Mouse (Mus musculus): ENCODE data around the gene Apaf1.

Apaf1 gene

DNA sequence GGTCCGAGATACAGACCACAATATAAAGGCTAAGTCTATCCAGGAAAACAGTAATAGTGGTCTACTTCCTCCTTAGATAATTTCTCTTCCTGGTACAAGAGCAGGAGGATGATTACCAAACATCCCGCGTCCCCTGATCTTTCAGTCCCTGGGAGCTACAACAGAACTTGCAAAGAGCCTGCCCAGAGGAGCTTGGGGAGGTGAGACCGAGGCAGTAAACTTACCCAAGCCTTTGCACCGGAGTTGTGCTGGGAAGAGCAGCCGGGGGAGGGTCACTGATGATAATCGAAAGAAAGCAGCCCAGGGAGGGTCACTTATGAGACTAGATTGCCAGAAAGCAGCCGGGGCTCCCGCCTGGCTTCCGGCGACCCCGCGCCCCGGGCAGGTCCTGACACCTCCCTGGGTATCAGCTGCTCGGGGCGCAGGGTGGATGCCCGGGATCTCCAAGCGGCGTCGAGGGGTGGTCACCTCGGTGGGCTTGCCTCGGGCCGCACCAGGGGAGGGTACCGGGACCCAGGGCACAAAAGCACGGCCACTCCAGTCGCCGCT, 537 bp downstream of the Apaf1 start:
- DNase-seq (ENCODE audit: low read depth, low spot score), result peak; percentile 48

DNA sequence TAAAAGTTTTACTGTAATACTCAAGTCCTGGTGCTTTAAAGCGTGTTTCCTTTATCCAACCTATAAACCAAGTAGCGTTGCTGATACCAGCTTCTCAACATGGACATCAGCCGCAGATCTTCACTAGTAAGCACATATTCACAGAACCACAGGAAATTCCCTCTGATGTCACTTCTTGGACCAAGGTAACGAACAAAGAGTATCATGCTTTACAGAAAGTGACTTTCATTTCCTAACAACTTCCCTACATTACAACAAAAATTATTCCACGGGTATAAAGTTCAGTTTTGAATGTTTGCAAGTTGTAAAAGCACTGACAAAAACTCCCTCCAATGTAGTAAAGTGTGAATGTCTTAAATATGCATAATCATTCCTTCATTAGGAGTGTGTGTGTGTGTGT, 2.0 kb downstream of the Apaf1 start:
- DNase-seq (ENCODE audit: low read depth, low spot score), result no peak

DNA sequence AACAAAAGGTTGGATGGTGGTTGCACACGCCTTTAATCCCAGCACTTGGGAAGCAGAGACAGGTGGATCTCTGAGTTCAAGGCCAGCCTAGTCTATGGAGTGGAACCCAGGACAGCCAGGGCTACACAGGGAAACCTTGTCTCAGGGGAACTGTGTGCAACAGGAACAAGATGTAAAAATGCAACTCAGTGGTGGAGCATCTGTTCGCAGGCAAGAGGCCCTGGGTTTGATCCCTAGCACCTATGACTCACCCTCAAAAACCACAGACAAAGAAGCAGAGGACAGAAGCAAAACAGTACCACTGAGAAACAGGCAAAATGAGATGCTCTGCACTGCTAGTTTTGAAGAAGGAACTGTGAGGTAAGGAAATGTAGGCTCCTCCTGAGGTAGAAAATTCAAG, 5.9 kb downstream of the Apaf1 start:
- DNase-seq (ENCODE audit: low read depth, low spot score), result no peak

DNA sequence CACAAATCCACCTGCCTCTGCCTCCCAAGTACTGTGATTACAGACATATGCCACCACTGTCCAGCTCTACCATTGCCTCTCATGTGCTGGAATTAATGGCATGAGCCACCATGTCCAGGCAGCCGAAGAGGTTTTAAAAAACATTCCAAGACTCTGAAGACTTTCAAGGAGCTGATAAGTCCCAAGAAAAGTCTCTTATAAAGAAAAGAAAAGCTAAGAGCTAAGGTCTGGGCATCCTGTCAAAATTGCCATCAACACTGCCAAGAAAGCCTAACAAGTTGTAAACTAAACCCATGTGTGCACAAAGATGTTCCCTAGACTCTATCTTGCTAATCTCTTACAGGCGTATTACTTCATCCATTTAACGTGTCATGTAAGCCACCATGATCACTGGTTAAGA, 9.2 kb downstream of the Apaf1 start:
- no peak for DNase-seq (ENCODE audit: low read depth, low spot score)

DNA sequence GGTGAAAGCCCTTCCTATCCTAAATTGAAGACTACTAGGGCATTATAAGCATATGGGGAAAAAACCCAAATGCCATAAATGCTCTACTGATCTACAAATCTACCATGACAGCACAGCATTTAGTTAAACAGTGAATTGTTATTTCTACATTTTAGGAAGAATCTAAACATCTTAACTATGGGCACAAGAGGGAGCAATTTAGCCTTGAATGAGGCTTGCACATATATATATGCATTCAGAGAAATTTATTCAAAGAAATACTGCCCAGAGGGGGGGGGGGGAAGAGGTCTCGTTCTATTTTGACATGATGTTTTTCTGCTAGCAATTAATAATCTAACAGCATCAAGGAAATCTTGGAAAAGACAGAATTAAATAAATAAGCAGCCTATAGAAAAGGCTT, 10.8 kb downstream of the Apaf1 start:
- no peak for DNase-seq (ENCODE audit: low read depth, low spot score)

DNA sequence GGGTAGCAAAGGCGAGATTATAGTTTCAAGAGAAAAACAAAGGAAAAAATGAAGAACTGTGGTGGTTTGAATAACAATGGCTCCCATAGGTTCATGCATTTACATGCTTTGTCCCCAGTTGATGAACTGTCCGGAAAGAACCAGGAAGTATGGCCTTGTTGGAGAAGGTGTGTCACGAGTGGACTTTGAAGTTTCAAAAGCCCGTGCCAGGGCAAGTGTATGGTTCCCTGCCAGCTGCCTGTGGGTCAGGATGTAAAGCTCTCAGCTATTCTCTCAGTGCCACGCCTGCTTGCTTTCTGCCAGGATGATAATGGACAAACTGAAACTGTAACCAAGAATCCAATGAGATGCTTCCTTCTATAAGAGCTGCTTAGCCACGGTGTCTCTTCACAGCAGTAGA, 20.2 kb downstream of the Apaf1 start:
- no peak for DNase-seq (ENCODE audit: low read depth, low spot score)

DNA sequence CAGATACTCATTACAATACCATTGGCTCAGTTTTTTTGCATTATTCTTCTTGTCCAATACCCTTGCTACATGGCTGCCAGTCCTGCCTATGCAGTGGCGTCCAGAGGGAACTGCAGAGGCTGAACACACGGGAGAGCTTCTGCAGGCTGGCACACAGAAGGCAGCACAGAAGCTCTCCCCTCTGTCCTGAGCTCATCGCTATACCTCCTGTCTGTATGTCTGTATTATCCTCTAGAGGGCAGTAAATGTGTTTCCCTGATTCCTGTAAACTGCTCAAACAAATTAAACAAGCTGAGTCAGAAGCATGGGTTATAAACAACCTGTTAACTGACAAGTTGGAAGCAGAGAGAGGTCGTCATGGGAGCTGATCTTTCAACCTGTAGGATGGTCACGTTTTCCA, 21.8 kb downstream of the Apaf1 start:
- peak; percentile 64 for DNase-seq (ENCODE audit: low read depth, low spot score)

DNA sequence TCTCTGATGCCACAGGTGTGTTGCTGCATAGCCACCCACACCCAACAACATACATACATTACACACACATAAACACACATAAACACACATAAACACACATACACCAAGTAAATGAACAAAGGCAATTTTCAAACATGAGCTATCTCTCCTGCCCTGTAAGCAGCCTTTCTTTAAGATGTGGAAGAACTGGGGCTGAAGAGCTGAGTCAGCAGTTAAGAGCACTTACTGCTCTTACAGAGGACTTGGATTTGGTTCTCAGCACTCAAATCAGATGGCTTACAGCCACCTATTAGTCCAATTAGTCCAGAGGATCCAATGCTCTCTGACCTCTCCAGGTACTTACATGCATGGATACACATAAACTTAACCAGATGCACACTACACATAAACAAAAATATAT, 29.8 kb downstream of the Apaf1 start:
- no peak for DNase-seq (ENCODE audit: low read depth, low spot score)

DNA sequence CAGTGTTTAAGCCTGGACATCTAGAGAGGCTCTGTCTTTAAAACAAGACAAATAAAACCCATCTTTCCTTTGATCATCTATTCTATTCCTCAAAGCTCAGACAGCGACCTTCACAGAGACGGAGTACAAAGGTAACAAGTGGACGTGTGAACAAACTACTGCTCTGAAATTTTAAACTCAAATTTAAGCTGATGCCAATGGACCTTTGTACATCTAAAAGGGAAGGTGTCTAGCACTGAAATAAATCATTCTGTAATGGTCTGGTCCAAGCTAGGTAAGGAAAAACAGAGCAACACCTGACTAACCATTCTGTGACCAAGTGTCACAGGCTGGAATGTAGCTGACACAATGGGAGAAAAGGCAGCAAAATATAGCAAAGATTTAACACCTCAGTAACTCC, 31.4 kb downstream of the Apaf1 start:
- no peak for DNase-seq (ENCODE audit: low read depth, low spot score)

DNA sequence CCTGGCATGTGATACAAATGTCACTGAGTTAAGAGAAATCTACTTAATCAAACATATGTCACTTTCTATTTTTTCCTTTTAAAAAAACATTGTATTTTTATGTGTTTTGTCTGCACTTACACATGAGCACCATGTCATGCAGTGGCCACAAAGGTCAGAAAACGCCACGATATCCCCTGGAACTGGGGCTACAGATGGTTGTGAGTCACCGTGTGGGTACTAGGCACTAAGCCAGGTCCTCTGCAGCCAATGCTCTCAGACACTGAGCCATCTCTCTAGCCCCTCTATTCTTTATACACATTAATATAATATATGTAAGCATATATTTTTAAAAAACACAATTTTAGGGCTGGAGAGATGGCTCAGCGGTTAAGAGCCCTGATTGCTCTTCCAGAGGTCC, 32.9 kb downstream of the Apaf1 start:
- DNase-seq (ENCODE audit: low read depth, low spot score), result no peak

DNA sequence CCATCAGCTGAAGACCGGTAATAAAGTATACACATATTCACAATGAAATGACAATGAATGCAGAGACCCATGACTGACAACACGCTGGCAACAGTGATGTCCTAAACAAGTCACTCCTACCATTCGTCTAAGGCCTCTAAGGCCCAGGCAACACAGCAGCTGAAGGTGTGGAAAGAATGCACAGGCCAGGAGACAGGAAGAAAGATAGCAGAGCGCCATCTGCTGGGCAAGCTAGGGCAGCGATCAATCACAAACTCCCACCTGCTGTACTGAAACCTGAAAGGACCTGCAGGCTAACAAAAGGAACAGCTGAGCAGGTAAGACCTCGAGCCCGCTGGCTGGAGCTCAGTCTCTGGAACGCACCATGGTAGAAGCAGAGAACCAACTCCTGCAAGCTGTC, 48.6 kb downstream of the Apaf1 start:
- DNase-seq (ENCODE audit: low read depth, low spot score), result peak; percentile 85

DNA sequence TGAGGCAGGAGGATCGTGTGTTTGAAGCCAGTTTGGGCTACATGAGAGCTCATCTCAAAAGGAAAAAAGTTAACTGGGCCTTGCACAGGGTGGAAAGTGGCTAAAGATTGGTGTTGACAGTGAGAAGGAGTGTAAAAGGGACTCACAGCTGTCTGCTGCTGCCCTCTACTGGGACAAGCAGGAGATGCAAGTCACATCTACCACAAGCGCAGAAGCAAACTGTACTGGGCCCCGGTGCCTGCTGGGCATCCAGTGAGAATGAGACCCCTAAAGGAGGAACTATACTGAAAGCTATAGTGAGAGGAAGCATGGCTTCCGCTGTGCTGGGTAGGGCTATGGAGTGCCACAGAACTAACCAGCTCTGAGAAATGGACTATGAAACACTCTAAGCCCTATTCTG, 50.2 kb downstream of the Apaf1 start:
- DNase-seq (ENCODE audit: low read depth, low spot score), result peak; percentile 86

DNA sequence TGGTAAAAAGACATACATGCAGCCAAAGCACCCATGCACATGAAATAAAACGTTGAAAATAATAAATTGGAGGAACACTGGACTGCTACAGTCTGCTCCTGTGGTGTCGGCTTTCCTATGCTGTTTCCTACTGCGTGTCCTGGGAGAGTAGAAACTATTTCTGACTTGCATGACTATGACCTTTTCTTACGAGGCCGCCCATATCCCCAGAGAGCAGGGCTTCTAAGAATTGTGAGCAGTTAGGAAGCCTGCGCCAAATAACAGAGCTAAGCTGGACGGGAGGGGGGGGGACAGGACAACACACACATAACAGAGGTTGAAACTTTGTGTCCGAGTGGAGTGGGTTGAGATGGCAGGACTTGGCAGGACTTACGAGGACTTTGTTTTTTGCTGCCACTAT, 51.4 kb downstream of the Apaf1 start:
- no peak for DNase-seq (ENCODE audit: low read depth, low spot score)

DNA sequence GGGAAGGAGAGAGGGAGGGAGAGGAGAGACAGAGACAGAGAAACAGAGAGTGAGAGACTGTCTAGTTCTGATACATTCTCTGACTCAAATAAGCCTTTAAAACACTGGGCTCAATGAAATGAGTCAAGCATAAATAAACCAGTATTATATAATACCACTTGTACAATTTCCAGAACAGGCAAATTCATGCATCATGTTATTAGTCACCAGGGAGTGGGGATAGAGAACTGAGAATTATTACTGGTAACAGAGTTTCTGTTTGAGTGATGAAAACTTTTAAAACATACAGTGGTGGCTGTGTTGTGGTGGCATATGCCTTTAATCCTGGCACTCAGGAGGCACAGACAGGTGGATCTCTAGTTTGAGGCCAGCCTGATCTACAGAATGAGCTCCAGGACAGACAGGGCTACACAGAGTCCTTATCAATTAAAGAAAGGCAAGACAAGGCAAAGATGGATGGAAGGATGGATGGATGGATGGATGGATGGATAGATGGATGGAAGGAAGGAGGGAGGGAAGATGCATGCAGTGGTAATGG, 53.5 kb downstream of the Apaf1 start:
- DNase-seq (ENCODE audit: low read depth, low spot score), result no peak

DNA sequence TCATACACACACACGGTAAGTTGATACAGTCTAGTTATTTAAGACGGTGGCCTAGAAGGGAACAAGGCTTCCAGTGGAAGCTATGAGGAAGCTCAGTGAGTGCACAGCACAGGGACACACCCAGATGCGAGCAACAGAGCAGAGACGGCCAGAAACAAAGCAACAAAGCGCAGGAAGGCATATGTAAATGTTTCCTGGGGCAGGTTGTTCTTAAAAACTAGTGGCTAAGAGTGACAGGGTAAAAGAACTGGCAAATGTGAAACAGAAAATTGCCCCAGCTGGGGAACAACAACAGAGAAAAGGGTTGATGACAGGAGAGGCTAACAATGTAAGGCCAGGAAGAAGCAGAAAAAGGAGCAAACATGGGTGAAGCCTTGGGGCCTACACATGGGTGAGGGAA, 54.6 kb downstream of the Apaf1 start:
- peak; percentile 77 for DNase-seq (ENCODE audit: low read depth, low spot score)

DNA sequence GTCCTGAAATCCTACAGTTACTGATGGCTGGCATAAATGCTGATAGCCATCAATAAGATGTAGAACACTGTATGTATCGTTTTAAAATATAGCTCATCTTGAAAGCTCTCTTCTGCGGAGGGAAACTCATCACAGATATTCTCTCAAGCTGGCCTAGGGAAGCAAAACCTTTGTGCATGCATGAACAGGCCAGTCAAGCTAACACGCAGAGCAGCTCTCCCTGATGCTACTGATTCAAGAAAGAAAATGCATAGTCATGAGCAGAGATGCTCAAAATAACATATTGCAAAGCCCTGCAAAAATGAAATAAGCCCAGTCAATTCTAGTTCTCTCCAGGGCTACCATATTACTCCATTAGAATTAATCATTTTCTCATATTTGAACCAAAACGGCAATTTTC, 55.1 kb downstream of the Apaf1 start:
- no peak for DNase-seq (ENCODE audit: low read depth, low spot score)

DNA sequence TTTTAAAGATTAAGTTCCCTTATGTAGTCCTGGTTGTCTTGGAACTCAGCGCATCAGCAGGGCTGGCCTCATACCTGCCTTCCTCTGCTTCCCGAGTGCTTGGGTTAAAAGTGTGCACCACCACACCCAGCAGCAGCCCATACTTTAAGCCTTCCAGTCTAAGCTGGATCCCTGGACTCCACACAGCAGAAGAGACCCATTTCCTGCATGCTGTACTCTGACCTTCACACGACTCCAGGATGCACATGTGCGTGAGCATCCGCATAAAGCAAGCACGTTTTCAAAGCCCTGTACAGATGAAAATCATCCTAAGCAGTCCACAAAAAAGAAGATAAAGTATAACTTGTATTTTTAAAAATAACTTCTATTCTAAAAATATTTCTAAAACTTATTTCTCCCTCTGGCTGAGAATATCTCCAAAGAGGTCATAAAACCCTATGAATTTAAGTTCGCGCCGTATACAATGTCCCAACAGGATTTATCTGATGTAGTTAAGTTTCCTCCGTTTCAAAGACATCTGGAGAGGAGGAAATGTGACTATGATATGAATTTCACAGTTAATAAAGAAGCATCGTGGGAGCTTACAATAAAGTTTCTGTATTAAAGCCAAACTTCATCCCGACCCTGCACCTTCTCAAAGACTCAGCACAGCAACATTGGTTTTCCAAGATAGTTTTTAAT, 76.6 kb downstream of the Apaf1 start:
- peak; percentile 38 for DNase-seq (ENCODE audit: low read depth, low spot score)

DNA sequence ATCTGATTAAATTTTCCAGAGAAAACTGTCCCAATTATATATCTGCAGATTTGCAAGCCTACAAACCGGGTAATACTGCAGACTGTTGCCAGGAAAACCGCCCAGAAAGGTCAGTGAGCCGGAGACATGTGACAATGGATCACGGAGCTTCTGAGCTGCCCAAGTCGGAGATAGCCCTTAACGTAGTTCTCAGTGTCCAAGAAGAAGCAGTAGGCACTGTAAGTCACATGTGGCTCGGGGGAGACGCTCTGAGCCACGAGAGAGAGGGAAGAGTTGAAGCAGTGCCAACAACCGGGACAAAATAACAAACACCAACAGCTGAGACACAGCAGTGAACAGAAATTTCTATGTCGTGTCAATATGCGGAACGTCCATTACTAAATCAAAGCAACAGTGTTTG, 81.1 kb downstream of the Apaf1 start:
- DNase-seq (ENCODE audit: low read depth, low spot score), result no peak

DNA sequence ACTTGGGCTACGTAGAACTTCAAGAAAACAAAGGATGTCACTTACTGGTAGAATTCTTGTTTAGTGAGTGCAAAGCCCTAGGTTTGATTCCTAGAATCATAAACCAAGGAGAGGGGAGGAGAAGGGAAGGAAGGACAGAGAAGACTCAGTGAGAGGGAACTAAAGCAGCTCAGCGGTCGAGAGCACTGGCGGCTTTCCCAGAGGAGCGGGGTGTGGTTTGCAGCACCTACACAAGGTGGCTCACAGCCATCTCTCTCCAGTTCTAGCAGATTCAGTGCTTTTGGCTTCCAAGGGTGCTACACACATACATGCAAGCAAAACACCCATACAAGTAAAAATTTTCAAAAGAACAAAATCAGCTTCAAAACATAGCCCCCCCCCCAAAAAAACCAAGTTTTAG, 82.7 kb downstream of the Apaf1 start:
- no peak for DNase-seq (ENCODE audit: low read depth, low spot score)

DNA sequence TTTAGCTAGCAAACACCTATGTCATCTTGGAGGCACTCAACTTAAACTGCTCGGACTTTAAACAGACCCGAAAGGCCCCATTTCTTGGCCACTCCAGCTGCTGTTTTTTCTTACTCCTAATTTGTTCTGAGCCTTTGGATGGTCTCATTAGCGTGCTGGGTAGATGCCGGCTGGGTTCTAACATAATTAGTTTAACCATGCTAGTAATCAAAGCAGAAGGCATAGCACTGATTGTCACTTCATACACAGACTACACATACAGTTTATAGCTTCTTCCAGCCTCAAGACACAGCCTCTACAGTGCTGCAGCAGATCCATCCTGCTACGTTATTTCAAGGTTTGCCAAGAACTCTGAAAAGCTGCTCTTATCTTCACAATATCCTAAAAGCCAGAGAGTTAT, 88.7 kb downstream of the Apaf1 start:
- no peak for DNase-seq (ENCODE audit: low read depth, low spot score)

DNA sequence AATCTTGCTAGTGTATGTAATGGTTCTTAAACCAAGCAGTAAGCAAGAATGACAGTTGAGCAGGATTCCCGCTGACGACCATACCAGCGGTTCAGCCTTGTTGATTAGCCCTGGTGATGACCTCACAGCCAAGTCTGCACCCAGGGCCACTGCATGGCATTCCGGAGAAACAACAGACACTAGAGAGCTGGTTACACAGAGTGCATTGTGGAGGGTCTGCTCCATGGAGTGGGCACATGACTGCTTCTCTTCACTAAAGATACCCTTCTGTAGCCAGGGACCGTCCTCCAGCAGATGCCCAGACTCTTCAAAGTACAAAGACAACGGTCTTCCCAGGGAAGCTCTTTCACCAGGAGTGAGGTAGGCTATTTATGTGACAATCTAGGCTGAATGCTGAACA, 90.3 kb downstream of the Apaf1 start:
- no peak for DNase-seq (ENCODE audit: low read depth, low spot score)

DNA sequence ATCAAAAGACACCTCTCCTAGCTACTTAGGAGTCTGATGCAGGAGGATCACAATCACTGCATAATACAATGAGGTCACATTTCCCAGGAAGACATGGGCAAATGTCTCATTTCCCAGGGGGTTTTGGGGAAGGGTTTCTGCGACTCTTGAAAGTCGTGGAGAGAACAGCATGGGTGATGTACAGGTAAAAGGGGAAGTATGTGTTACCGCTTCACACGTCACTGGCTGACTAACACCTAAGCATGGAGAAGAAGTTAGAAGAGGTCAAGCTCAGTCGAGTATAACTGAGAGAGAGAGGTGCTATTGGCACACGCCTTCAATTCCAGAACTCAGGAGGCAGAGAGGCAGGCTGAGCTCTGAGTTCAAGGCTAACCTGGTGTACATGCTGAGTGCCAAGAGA, 92.2 kb downstream of the Apaf1 start:
- no peak for DNase-seq (ENCODE audit: low read depth, low spot score)

DNA sequence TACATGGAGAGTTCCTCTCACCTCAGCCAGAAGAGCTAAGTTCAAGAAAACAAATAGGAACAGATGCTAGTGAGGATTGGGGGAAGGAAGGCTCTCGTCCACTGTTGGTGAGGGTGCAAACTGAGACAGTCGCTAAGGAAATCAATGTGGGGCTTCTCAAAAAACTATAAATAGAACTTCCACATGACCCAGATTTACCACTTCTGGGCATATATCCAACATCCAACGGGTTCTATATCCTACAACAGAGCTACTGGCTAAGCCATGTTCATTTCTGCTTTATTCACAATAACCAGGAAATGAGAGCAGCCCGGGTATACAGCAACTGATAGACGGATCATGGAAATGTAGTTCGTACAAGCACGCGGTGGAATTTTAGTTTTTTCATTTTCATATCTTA, 99.5 kb downstream of the Apaf1 start:
- no peak for DNase-seq (ENCODE audit: low read depth, low spot score)

DNA sequence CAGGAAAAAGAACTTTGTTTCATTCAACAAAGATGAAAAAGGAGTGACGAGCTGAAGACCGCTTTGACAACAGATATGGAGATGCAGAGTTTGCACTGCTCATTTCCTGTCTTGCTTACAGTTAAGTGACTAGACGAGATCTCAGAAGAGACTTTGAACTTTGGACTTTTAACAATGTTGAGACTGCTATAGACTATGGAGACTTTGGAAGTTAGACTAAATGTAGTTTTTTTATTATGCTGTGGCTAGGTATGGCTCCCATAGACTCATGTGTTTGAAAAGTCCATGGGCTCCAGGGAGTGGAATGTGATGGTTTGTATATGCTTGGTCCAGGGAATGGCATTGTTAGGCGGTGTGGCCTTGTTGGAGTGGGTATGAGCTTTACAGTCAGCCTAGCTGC, 100.8 kb downstream of the Apaf1 start:
- DNase-seq (ENCODE audit: low read depth, low spot score), result no peak
